Mouse (Mus musculus): ENCODE data around the gene Tmem178.

GRCm38 (mm10) chr17:80903121-80903875, 41.1 kb upstream of the Tmem178 start:
- TF ChIP-seq CTCF (IDR thresholded peaks at IDR 0.05; ENCODE audit: extremely low read depth, insufficient read depth, low read length) (no peak), POLR2A (IDR thresholded peaks at IDR 0.05; ENCODE audit: extremely low read depth, insufficient read depth, low read length) (no peak)
